Mouse (Mus musculus) T-cell, adult 66 days (primary cell): ENCODE results near the gene BC067074. TPM values are rescaled to one million over a fixed set of nuclear protein-coding genes. Genes with fewer than 3 reads are reported as not detected.

ENCODE experiments used
- total RNA-seq, 2 experiments: library from RNA; stranded (reverse); gene quantifications; 3 replicates in 1 of 2; 4 replicates in 1 of 2; pipeline ENCODE4 v1.2.4; 2023

Gene BC067074
- total RNA-seq: not detected

DNA sequence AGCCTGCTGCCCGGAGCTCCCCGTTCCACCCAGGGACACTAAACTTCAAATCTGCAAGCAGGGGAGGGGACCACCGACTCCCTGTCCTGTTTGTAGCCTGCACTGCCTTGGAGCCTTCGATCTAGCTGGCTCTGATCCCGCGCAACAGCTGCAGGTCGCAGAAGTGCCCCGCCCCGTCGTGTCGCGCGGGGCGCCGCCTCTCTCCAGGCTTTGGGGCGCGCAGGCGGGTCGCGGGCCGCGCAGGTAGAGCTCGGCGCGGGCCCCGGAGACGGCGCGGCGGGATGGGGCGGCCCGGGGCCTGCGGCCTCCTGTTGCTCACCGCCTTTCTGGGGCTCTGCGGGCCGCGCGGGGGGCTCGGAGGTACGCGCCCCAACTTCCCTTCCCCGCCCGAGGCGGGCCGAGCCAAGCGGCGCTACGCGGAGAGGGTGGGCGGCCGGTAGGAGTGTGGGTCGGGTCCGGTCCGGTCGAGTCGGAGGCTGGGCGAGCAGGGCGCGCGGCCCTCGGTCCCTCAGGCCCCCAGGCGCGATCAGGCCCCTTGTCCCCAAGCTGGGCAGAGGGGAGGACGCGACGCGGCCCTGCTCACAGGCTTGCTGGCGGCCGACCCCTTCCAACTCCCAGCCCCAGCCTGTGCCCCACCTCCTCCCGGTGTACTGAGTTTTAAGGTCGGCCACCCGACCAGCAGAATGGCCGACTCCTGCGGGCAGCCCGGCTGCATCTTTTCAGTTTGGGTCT is at the start of gene BC067074:
Gene BC067074, plus strand, starts transcription at position 185 of the 732 bp plus-strand sequence.

Other genes with a start within 250 kb of the BC067074 start
- gene Gpx8, start 246.7 kb upstream of the BC067074 start, total RNA-seq: not detected
- 100 to 1,000 TPM in 1 of 2 experiments, 10 to 100 TPM in 1; 98.3 to 114 TPM for gene Gzma, start 192.2 kb upstream of the BC067074 start, total RNA-seq
- 1 to 10 TPM in 1 of 2 experiments, not detected in 1; 1.1 TPM for gene Esm1, start 83.5 kb upstream of the BC067074 start, total RNA-seq
- gene Gzmk, start 67.3 kb upstream of the BC067074 start, total RNA-seq: 10 to 100 TPM in 1 of 2 experiments, 1 to 10 TPM in 1; 3.5 to 11.9 TPM